Mouse (Mus musculus) v-Abl transformed pro-B cells (cell line): ENCODE data around the gene Map3k9.

Source experiments
- in situ Hi-C, 2 experiments: fragments of 400-800 bp; cut with MboI; formaldehyde crosslinking; loops; one replicate each; pipeline ENCODE4 v1.15.1; 2025; ENCODE audit not compliant: unreplicated experiment in 2 of 2

Map3k9 gene

GRCm38 (mm10) chr12:81735246-81736070 is 45.5 kb downstream of the Map3k9 start:
- in situ Hi-C loops: no loop called here

- in situ Hi-C loops: no loop called here
Measured at GRCm38 (mm10) chr12:81726246-81726822, 54.6 kb downstream of the Map3k9 start.

- in situ Hi-C loops: no loop called here
Measured at GRCm38 (mm10) chr12:81724776-81725175, 56.2 kb downstream of the Map3k9 start.

GRCm38 (mm10) chr12:81723375-81723774 is 57.6 kb downstream of the Map3k9 start:
- in situ Hi-C loops: no loop called here

- in situ Hi-C loops: no loop called here
Measured at GRCm38 (mm10) chr12:81719715-81720114, 61.3 kb downstream of the Map3k9 start.

- in situ Hi-C loops: no loop called here
Measured at GRCm38 (mm10) chr12:81719161-81719560, 61.8 kb downstream of the Map3k9 start.

GRCm38 (mm10) chr12:81712618-81713017 is 68.4 kb downstream of the Map3k9 start:
- in situ Hi-C loops: no loop called here

GRCm38 (mm10) chr12:81702903-81703302 is 78.1 kb downstream of the Map3k9 start:
- in situ Hi-C loops: no loop called here

GRCm38 (mm10) chr12:81698011-81698410 is 83.0 kb downstream of the Map3k9 start:
- in situ Hi-C loops: no loop called here

GRCm38 (mm10) chr12:81691177-81691730 is 89.7 kb downstream of the Map3k9 start:
- in situ Hi-C loops: no loop called here

- in situ Hi-C loops: no loop called here
Measured at GRCm38 (mm10) chr12:81690751-81691150, 90.2 kb downstream of the Map3k9 start.

GRCm38 (mm10) chr12:81690111-81690510 is 90.9 kb downstream of the Map3k9 start:
- in situ Hi-C loops: no loop called here

GRCm38 (mm10) chr12:81689505-81690056 is 91.4 kb downstream of the Map3k9 start:
- in situ Hi-C loops: no loop called here

- in situ Hi-C loops: no loop called here
Measured at GRCm38 (mm10) chr12:81688537-81688936, 92.4 kb downstream of the Map3k9 start.

GRCm38 (mm10) chr12:81687873-81688272 is 93.1 kb downstream of the Map3k9 start:
- in situ Hi-C loops: no loop called here

- in situ Hi-C loops: no loop called here
Measured at GRCm38 (mm10) chr12:81686406-81687117, 94.4 kb downstream of the Map3k9 start.

GRCm38 (mm10) chr12:81685981-81686380 is 95.0 kb downstream of the Map3k9 start:
- in situ Hi-C loops: no loop called here

- in situ Hi-C loops: no loop called here
Measured at GRCm38 (mm10) chr12:81684096-81684495, 96.9 kb downstream of the Map3k9 start.

- in situ Hi-C loops: no loop called here
Measured at GRCm38 (mm10) chr12:81683395-81683794, 97.6 kb downstream of the Map3k9 start.

- in situ Hi-C loops: no loop called here
Measured at GRCm38 (mm10) chr12:81679807-81680529, 101.0 kb downstream of the Map3k9 start.
